Mouse (Mus musculus): ENCODE measurements around the gene Map2k1. TPM values are rescaled to one million over a fixed set of nuclear protein-coding genes. Genes with fewer than 3 reads are reported as not detected.

Map2k1 gene
- polyA plus RNA-seq, 1 experiment, result 51.6 TPM

DNA sequence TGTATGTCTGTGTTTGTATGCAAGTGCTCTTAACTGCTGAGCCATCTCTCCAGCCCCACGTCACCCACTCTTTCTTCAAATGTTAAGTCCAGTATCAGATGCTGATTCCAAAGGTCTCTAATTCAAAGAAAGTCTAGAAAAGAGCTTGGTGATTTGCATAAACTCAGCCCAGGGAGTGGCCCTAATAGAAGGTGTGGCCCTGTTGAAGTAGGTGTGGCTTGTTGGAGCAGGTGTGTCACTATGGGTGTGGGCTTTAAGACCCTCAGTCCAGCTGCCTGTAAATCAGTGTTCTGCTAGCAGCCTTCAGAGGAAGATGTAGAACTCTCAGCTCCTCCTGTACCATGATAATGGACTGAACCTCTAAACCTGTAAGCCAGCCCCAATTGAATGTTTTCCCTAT lies 13.8 kb upstream of the Map2k1 start:
- no peaks in the 10 kb centered on the region for H3K4me1 ChIP-seq (ENCODE audit: control insufficient read depth, insufficient read depth, insufficient read length, low read length)
- WGBS, result 36% methylated on average over 1 of the region's 1 CpGs

DNA sequence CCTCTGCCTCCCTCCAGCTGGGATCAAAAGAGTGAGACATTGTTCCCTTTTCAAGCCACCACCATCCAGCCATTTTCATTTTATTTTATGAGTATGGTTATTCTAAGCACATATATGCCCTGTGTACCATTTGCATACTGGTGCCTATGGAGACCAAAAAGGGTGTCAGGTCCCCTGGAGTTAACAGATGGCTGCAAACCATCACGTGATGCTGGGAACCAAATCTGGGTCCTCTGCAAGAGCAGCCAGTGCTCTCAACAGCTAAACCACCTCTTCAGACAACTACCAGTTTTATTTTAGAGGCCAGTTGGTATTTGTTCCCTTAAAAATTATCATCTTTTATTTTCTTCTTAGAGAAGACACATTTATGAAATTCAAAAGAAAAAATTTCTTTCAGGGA lies 11.4 kb upstream of the Map2k1 start:
- Histone ChIP-seq H3K4me3 (ENCODE audit: low read depth, low read length) (no peak overlapping the region), H3K4me1 (ENCODE audit: control insufficient read depth, insufficient read depth, insufficient read length, low read length) (no peaks in the 10 kb centered on the region), H3K27me3 (ENCODE audit: control insufficient read depth, insufficient read depth, low read length) (no peaks in the 10 kb centered on the region), H3K36me3 (ENCODE audit: control insufficient read depth, insufficient read depth, low read length) (no peaks in the 10 kb centered on the region), H3K27ac (ENCODE audit: insufficient read depth, low read depth, low read length) (no peak overlapping the region)
- 50% methylated on average over 1 of the region's 1 CpGs for WGBS
- no peak for TF ChIP-seq CTCF (IDR thresholded peaks at IDR 0.05; ENCODE audit: extremely low read depth, insufficient read length, insufficient replicate concordance, low read depth, low read length)
- TF ChIP-seq POLR2A (IDR thresholded peaks at IDR 0.05; ENCODE audit: low read depth, low read length), result no peak

More for the DNA sequence above, 13.8 kb upstream of the Map2k1 start:
- no peaks in the 10 kb centered on the region for H3K27me3 ChIP-seq (ENCODE audit: control insufficient read depth, insufficient read depth, low read length)
- TF ChIP-seq POLR2A (IDR thresholded peaks at IDR 0.05; ENCODE audit: low read depth, low read length) (no peak), CTCF (IDR thresholded peaks at IDR 0.05; ENCODE audit: extremely low read depth, insufficient read length, insufficient replicate concordance, low read depth, low read length) (no peak)
- H3K4me3 ChIP-seq (ENCODE audit: low read depth, low read length), result no peak overlapping the region
- no peak overlapping the region for H3K27ac ChIP-seq (ENCODE audit: insufficient read depth, low read depth, low read length)
- no peaks in the 10 kb centered on the region for H3K36me3 ChIP-seq (ENCODE audit: control insufficient read depth, insufficient read depth, low read length)

DNA sequence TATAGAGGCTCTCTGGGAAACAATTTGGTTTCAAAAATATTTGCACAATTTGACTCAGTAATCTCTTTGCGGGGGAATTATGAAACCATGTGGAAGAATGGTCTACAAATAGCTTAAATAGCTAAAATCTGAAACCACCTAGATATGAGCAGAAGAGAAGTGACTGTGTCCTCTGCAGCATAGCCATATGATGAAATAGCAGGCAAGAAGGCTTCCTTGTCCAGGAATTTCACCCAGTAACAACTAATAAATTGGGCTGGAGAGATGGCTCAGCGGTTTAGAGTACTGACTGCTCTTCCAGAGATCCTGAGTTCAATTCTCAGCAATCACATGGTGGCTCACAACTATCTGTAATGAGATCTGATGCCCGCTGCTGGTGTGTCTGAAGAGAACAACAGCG lies 7.6 kb upstream of the Map2k1 start:
- TF ChIP-seq CTCF (IDR thresholded peaks at IDR 0.05; ENCODE audit: extremely low read depth, insufficient read length, insufficient replicate concordance, low read depth, low read length), result no peak
- TF ChIP-seq POLR2A (IDR thresholded peaks at IDR 0.05; ENCODE audit: low read depth, low read length), result no peak
- 81% methylated on average over 4 of the region's 4 CpGs for WGBS
- no peaks in the 10 kb centered on the region for H3K4me1 ChIP-seq (ENCODE audit: control insufficient read depth, insufficient read depth, insufficient read length, low read length)
- no peaks in the 10 kb centered on the region for H3K27me3 ChIP-seq (ENCODE audit: control insufficient read depth, insufficient read depth, low read length)
- no peaks in the 10 kb centered on the region for H3K36me3 ChIP-seq (ENCODE audit: control insufficient read depth, insufficient read depth, low read length)
- H3K27ac ChIP-seq (ENCODE audit: insufficient read depth, low read depth, low read length), result no peak overlapping the region
- no peak overlapping the region for H3K4me3 ChIP-seq (ENCODE audit: low read depth, low read length)

DNA sequence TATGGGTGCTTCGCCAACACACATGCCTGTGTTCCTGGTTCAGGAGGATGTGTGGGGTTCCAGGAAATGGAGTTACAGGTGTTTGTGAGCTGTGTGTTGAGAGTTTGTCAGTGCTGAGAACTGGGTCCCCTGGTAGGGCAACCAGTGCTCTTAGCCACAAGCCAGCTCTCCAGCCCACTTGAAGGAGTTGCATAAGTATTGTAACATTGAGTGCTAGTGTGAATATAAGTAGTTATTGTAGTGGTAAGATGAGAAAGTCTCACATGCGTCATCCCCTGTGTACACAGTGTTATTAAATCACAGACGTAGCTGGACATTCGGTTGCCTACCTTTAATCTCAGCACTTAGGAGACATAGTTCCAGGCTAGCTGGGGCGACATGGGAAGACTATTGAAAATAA lies 6.5 kb upstream of the Map2k1 start:
- Histone ChIP-seq H3K4me1 (ENCODE audit: control insufficient read depth, insufficient read depth, insufficient read length, low read length) (no peaks in the 10 kb centered on the region), H3K36me3 (ENCODE audit: control insufficient read depth, insufficient read depth, low read length) (no peaks in the 10 kb centered on the region), H3K4me3 (ENCODE audit: low read depth, low read length) (no peak overlapping the region), H3K27ac (ENCODE audit: insufficient read depth, low read depth, low read length) (no peak overlapping the region), H3K27me3 (ENCODE audit: control insufficient read depth, insufficient read depth, low read length) (no peaks in the 10 kb centered on the region)
- no peak for TF ChIP-seq CTCF (IDR thresholded peaks at IDR 0.05; ENCODE audit: extremely low read depth, insufficient read length, insufficient replicate concordance, low read depth, low read length)
- TF ChIP-seq POLR2A (IDR thresholded peaks at IDR 0.05; ENCODE audit: low read depth, low read length), result no peak
- 80% methylated on average over 5 of the region's 5 CpGs for WGBS

DNA sequence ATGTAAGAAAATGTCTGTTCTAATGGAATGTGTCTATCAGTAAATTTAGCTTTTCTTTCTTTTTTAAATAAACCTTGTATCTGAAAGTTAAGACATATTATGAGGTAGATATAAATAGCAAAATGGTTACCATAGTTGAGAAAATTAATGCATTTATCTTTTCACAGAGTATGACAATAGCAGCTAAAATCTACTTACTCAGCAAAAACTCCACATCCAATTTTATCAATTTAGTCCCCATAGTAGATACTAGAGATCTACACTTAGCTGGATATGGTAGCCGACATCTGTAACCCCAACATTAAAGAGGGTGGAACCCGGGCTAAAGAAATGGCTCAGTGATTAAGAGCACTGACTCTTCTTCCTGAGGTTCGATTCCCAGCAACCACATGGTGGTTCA lies 2.8 kb upstream of the Map2k1 start:
- TF ChIP-seq CTCF (IDR thresholded peaks at IDR 0.05; ENCODE audit: extremely low read depth, insufficient read length, insufficient replicate concordance, low read depth, low read length), result no peak
- Histone ChIP-seq H3K27me3 (ENCODE audit: control insufficient read depth, insufficient read depth, low read length) (no peaks in the 10 kb centered on the region), H3K36me3 (ENCODE audit: control insufficient read depth, insufficient read depth, low read length) (no peaks in the 10 kb centered on the region), H3K4me1 (ENCODE audit: control insufficient read depth, insufficient read depth, insufficient read length, low read length) (peaks cover 2% of the 10 kb centered on the region; the same call in 1 of the 2 replicates), H3K4me3 (ENCODE audit: low read depth, low read length) (no peak overlapping the region), H3K27ac (ENCODE audit: insufficient read depth, low read depth, low read length) (no peak overlapping the region)
- 95% methylated on average over 3 of the region's 3 CpGs for WGBS

DNA sequence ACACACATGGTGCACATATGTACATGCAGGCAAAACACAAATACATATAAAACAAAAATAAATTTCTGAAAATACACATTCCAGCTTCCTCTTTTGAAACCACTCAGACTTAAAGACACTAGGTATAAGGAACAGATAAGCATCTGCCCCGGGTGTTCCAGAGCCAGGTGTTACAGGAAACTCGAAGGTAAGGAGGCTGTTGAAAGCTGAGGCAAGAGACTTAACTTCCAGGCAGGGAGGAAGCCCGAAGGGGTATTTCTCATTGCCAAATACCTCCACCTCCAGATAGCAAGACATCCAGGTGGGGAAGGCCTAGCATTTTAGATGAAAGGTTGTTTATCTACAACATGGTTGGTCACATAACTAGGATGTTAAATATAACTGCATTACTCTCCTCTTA lies 2.0 kb upstream of the Map2k1 start:
- no peak overlapping the region for H3K27ac ChIP-seq (ENCODE audit: insufficient read depth, low read depth, low read length)
- TF ChIP-seq POLR2A (IDR thresholded peaks at IDR 0.05; ENCODE audit: low read depth, low read length), result no peak
- TF ChIP-seq CTCF (IDR thresholded peaks at IDR 0.05; ENCODE audit: extremely low read depth, insufficient read length, insufficient replicate concordance, low read depth, low read length), result no peak
- H3K4me1 ChIP-seq (ENCODE audit: control insufficient read depth, insufficient read depth, insufficient read length, low read length), result peaks cover 2% of the 10 kb centered on the region; the same call in 1 of the 2 replicates
- 21% methylated on average over 3 of the region's 3 CpGs for WGBS
- no peak overlapping the region for H3K4me3 ChIP-seq (ENCODE audit: low read depth, low read length)
- no peaks in the 10 kb centered on the region for H3K27me3 ChIP-seq (ENCODE audit: control insufficient read depth, insufficient read depth, low read length)
- H3K36me3 ChIP-seq (ENCODE audit: control insufficient read depth, insufficient read depth, low read length), result no peaks in the 10 kb centered on the region

DNA sequence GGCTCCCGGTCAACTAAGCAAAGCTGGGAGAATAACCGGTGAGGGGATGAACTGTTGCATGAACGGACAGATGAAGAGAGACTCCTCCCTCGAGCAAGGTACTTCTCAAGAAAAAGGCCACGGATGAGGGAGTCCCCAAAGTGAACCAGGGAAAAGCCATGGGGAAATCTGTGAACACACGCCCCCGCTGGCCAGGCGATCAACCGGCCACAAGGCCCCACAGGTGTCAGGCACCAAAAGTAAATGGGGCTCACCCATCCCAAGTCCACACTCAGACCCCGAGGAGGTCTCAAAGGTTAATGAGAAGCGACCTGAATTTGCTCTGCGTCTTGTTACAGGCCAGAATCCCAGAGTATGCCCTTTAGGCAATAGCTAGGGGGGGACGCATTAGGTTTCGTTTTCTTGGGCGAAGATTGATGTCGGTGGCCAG lies 825 bp downstream of the Map2k1 start:
- Histone ChIP-seq H3K36me3 (ENCODE audit: control insufficient read depth, insufficient read depth, low read length) (peaks cover 5% of the 10 kb centered on the region; the same call in 1 of the 2 replicates), H3K27ac (ENCODE audit: insufficient read depth, low read depth, low read length) (peak overlapping the region; percentile 94), H3K27me3 (ENCODE audit: control insufficient read depth, insufficient read depth, low read length) (no peaks in the 10 kb centered on the region), H3K4me1 (ENCODE audit: control insufficient read depth, insufficient read depth, insufficient read length, low read length) (peaks cover 10% of the 10 kb centered on the region), H3K4me3 (ENCODE audit: low read depth, low read length) (peak overlapping the region; percentile 98)
- WGBS, result under 1% methylated on average over 16 of the region's 16 CpGs
- no peak for TF ChIP-seq POLR2A (IDR thresholded peaks at IDR 0.05; ENCODE audit: low read depth, low read length)
- peak; percentile 30; the same call in 1 of the 2 replicates for TF ChIP-seq CTCF (IDR thresholded peaks at IDR 0.05; ENCODE audit: extremely low read depth, insufficient read length, insufficient replicate concordance, low read depth, low read length)
